Mouse (Mus musculus): ENCODE data around the gene Lin28b.

- TF ChIP-seq POLR2A (IDR thresholded peaks at IDR 0.05; ENCODE audit: borderline replicate concordance, extremely low read depth, insufficient read depth, insufficient read length, poor library complexity, severe bottlenecking) = no peak
- peak; percentile 10; the same call in 1 of the 2 replicates for TF ChIP-seq CTCF (IDR thresholded peaks at IDR 0.05; ENCODE audit: borderline replicate concordance, extremely low read depth, insufficient read depth, insufficient read length)
These were observed 141.8 kb downstream of the Lin28b start for GRCm38 (mm10) chr10:45344381-45344780.
